Mouse (Mus musculus) liver, embryonic 14.5 days (tissue): Measurements from ENCODE around the gene Sar1b.

Experiments
- CTCF ChIP-seq: IDR thresholded peaks from 2 replicates; pipeline ENCODE4 v1.5.1; 2016; ENCODE audit warnings: antibody characterized with exemption, low read depth, control low read depth
- EP300 ChIP-seq: IDR thresholded peaks from 2 replicates; pipeline ENCODE4 v1.6.1; 2016; ENCODE audit warnings: antibody characterized with exemption, low read depth

DNA sequence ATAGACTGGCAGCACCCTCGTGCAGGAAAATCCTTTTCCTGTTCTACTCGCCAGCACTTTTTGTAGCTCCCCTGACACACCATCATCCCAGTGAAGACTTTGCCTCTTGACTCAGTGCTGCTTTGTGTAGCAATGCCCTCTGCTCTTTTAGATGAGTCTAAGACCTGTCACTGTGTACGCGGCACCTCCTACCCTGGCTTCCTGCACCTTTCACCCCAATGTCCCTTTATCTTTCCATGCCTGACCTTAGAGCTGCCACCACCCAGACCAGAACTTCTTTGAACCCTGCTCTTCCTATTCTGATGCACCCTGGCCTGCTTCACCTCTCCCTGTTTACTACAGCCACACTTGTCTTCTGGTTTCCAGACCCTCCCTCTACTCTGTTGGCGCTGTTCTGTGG, 4.8 kb downstream of the Sar1b start:
- no peak for TF ChIP-seq EP300
- TF ChIP-seq CTCF = no peak
